ENCODE assay signal across 11 mouse cellular contexts in genomic region chr14:55882171-55882641, GRCm38 (mm10). TPM values are rescaled to one million over a fixed set of nuclear protein-coding genes. Genes with fewer than 3 reads are reported as not detected.
DNase-seq lines count a peak whose midpoint lies in the region; ATAC-seq lines count a peak whose summit lies in the region.
"Had no signal": no experiment of that assay in that cellular context is flagged by ENCODE, and none has a peak within 500 bp of the region (broad histone marks: within the 10 kb centered on the region; RNA-seq: fewer than 3 reads in every experiment).

No protein-coding gene starts in this region.

- intact Hi-C loops in heart, postnatal 36 days (cut with DNase I), result no loop called here
- intact Hi-C loops in heart, postnatal 14 days (cut with DNase I), result no loop called here

- peak; percentile 54 to 76 for DNase-seq in kidney, adult 8-10 months
- DNase-seq in kidney, postnatal 10 days, result no peak
- DNase-seq in ES-CJ7 (ENCODE audit: low read depth, low spot score), result peak; percentile 29
- no peak for DNase-seq in heart, postnatal 36 days
- no peak for DNase-seq in heart, adult 8-10 months (ENCODE audit: low spot score)
- DNase-seq in heart, postnatal 14 days, result no peak
- DNase-seq: gastrocnemius, postnatal 36 days; lung, embryonic 14.5 days had no signal

- H3K4me3 ChIP-seq in intestine, embryonic 15.5 days (replicated peaks), result no peak overlapping the region
- H3K4me3 ChIP-seq in liver, embryonic 16.5 days (ENCODE audit: low read depth, low read length), result no peak overlapping the region
- H3K4me3 ChIP-seq: neural tube, embryonic 12.5 days had no signal

- ATAC-seq in intestine, embryonic 15.5 days, result peak; percentile 65
- peak; percentile 70 for ATAC-seq in liver, embryonic 16.5 days (ENCODE audit: low read depth)

- 34% methylated on average over 6 of the region's 6 CpGs for WGBS in intestine, embryonic 15.5 days
- 48% methylated on average over 6 of the region's 6 CpGs for WGBS in liver, embryonic 16.5 days (ENCODE audit: insufficient replicate concordance)

- H3K27me3 ChIP-seq in intestine, embryonic 15.5 days (replicated peaks), result no peaks in the 10 kb centered on the region
- no peaks in the 10 kb centered on the region for H3K27me3 ChIP-seq in liver, embryonic 16.5 days (ENCODE audit: control insufficient read depth, insufficient read depth, low read depth, low read length)
- H3K27me3 ChIP-seq: neural tube, embryonic 12.5 days had no signal

- peak overlapping the region; percentile 66 for H3K27ac ChIP-seq in intestine, embryonic 15.5 days
- peak overlapping the region; percentile 78 for H3K27ac ChIP-seq in liver, embryonic 16.5 days (ENCODE audit: low read length)
- H3K27ac ChIP-seq: neural tube, embryonic 12.5 days had no signal

- H3K4me2 ChIP-seq in intestine, embryonic 15.5 days (replicated peaks), result peak overlapping the region; percentile 24; the same call in 1 of the 2 replicates
- H3K4me2 ChIP-seq in liver, embryonic 16.5 days (ENCODE audit: low read depth, low read length), result no peak overlapping the region
- H3K4me2 ChIP-seq: lung, embryonic 14.5 days; neural tube, embryonic 12.5 days had no signal

- H3K4me1 ChIP-seq in intestine, embryonic 15.5 days (replicated peaks), result peaks cover 41% of the 10 kb centered on the region
- peaks cover 43% of the 10 kb centered on the region for H3K4me1 ChIP-seq in liver, embryonic 16.5 days (ENCODE audit: control insufficient read depth, low read depth, low read length)

- H3K9ac ChIP-seq in intestine, embryonic 15.5 days, result peak overlapping the region; percentile 3; the same call in 1 of the 2 replicates
- H3K9ac ChIP-seq in liver, embryonic 16.5 days (ENCODE audit: low read depth, low read length), result no peak overlapping the region
- H3K9ac ChIP-seq: lung, embryonic 14.5 days; neural tube, embryonic 12.5 days had no signal

- peaks cover 10% of the 10 kb centered on the region; the same call in 1 of the 2 replicates for H3K36me3 ChIP-seq in intestine, embryonic 15.5 days
- peaks cover 2% of the 10 kb centered on the region for H3K36me3 ChIP-seq in liver, embryonic 16.5 days (ENCODE audit: control insufficient read depth, insufficient read depth)

- no peaks in the 10 kb centered on the region for H3K9me3 ChIP-seq in intestine, embryonic 15.5 days
- no peaks in the 10 kb centered on the region for H3K9me3 ChIP-seq in liver, embryonic 16.5 days (replicated peaks; ENCODE audit: control insufficient read depth, low read length)
- H3K9me3 ChIP-seq: neural tube, embryonic 12.5 days had no signal

RNA-seq across cellular contexts. Expression of gene Cbln3, which starts 2.0 kb away (rescaled TPM):
- 0.18 and 0.29 TPM in 2 replicates for polyA plus RNA-seq in intestine, embryonic 15.5 days (2015; fragmentation: Nextera tagmentation; extraction: Ambion mirVana)
- polyA plus RNA-seq in liver, embryonic 16.5 days (2015; fragmentation: Nextera tagmentation; extraction: Ambion mirVana), result 0.26 TPM in 2 replicates
- total RNA-seq in heart, postnatal 36 days (2021), result under 1 TPM in 1 of 2 experiments, not detected in 1; 0.19 TPM
- total RNA-seq in heart, adult 8-10 months (2022), result under 1 TPM in 1 of 4 experiments, not detected in 3; 0.06 TPM
- total RNA-seq in heart, postnatal 14 days (2021), result under 1 TPM; 0.10 TPM
- total RNA-seq: gastrocnemius, postnatal 36 days had no signal

RNA-seq across cellular contexts. Expression of gene Khnyn, which starts 2.5 kb away (rescaled TPM):
- polyA plus RNA-seq in intestine, embryonic 15.5 days (2015; fragmentation: Nextera tagmentation; extraction: Ambion mirVana), result 15.1 and 15.4 TPM in 2 replicates
- 10.9 and 12.8 TPM in 2 replicates for polyA plus RNA-seq in liver, embryonic 16.5 days (2015; fragmentation: Nextera tagmentation; extraction: Ambion mirVana)
- total RNA-seq in heart, postnatal 36 days (2021), result 10 to 100 TPM; 13.0 to 14.7 TPM
- total RNA-seq in heart, adult 8-10 months (2022), result 10 to 100 TPM in 2 of 4 experiments, 1 to 10 TPM in 2; 8.1 to 11.7 (median 10.3) TPM
- total RNA-seq in heart, postnatal 14 days (2021), result 10 to 100 TPM; 13.4 to 14.3 TPM

RNA-seq across cellular contexts. Expression of gene Sdr39u1, which starts 17.9 kb away (rescaled TPM):
- 73.6 and 80.3 TPM in 2 replicates for polyA plus RNA-seq in intestine, embryonic 15.5 days (2015; fragmentation: Nextera tagmentation; extraction: Ambion mirVana)
- 11.9 and 14.6 TPM in 2 replicates for polyA plus RNA-seq in liver, embryonic 16.5 days (2015; fragmentation: Nextera tagmentation; extraction: Ambion mirVana)
- total RNA-seq in heart, postnatal 36 days (2021), result 100 to 1,000 TPM; 109 to 116 TPM
- 100 to 1,000 TPM; 120 to 148 (median 130) TPM for total RNA-seq in heart, adult 8-10 months (2022)
- total RNA-seq in heart, postnatal 14 days (2021), result 10 to 100 TPM; 71.5 to 78.4 TPM

RNA-seq across cellular contexts. Expression of gene Nynrin, which starts 28.4 kb away (rescaled TPM):
- 14.5 and 18.3 TPM in 2 replicates for polyA plus RNA-seq in intestine, embryonic 15.5 days (2015; fragmentation: Nextera tagmentation; extraction: Ambion mirVana)
- 2.7 and 2.9 TPM in 2 replicates for polyA plus RNA-seq in liver, embryonic 16.5 days (2015; fragmentation: Nextera tagmentation; extraction: Ambion mirVana)
- 10 to 100 TPM in 1 of 2 experiments, 1 to 10 TPM in 1; 9.5 to 10.5 TPM for total RNA-seq in heart, postnatal 36 days (2021)
- 10 to 100 TPM in 1 of 4 experiments, 1 to 10 TPM in 3; 4.4 to 11.5 (median 6.2) TPM for total RNA-seq in heart, adult 8-10 months (2022)
- 10 to 100 TPM; 13.6 to 15.8 TPM for total RNA-seq in heart, postnatal 14 days (2021)

RNA-seq across cellular contexts. Expression of gene Nfatc4, which starts 59.3 kb away (rescaled TPM):
- polyA plus RNA-seq in intestine, embryonic 15.5 days (2015; fragmentation: Nextera tagmentation; extraction: Ambion mirVana), result 25.7 and 26.3 TPM in 2 replicates
- polyA plus RNA-seq in liver, embryonic 16.5 days (2015; fragmentation: Nextera tagmentation; extraction: Ambion mirVana), result 0.71 TPM in 2 replicates
- total RNA-seq in heart, postnatal 36 days (2021), result 1 to 10 TPM; 5.0 to 5.1 TPM
- total RNA-seq in heart, adult 8-10 months (2022), result 1 to 10 TPM; 3.3 to 4.2 (median 3.7) TPM
- total RNA-seq in heart, postnatal 14 days (2021), result 1 to 10 TPM; 7.0 to 9.2 TPM

Comparison
In these comparisons a context has a peak if more than half of its experiments do, and no peak if none do; other contexts are left out.
1. DNase-seq: peak in kidney, adult 8-10 months (2 of 2) and ES-CJ7 (single experiment); none in kidney, postnatal 10 days (single experiment), heart, postnatal 36 days (0 of 2), heart, adult 8-10 months (single experiment) and heart, postnatal 14 days (0 of 2).